Mouse (Mus musculus): Measurements from ENCODE around the gene Slc41a3.

Slc41a3 gene

DNA sequence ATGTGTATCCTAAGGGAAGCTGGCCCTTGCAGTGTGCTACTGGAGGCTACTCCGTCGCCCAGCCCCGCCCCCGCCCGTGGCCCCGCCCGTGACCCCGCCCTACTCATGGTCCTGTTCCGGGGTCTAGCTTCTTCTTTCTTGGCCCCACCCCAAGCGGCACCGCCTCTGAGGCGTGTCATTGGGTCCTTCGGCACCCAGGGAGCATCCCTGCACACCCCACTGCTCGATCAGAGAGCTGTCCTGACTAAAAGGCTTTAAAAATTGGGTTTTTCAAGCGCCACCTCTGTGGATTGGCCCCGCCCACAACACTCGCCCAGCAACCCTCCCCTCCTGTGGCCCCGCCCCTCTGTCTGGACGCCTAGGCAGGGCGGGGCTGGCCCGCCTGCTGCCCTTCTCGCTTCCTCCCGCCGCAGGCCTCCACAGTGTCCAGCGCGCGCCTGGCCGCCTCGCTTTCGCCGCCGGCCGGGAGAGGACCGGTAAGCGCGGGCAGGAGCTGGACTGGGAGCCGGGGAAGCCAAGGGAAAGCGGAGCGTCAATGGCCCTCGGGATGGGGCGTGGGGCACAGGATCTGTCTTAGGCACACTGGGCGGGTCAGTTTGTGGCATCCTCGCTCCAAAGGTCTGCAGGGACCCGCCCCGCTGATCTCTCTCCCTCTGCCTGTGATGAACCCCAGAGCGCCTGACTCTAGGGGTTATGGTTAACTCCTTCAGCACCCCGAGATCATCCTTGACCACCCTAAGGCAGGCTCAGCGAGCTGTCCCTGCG lies at the start of gene Slc41a3:
Gene Slc41a3 (plus strand): TSS at position 193 of the 765 bp plus-strand sequence.
- DNase-seq = peak; percentile 96

DNA sequence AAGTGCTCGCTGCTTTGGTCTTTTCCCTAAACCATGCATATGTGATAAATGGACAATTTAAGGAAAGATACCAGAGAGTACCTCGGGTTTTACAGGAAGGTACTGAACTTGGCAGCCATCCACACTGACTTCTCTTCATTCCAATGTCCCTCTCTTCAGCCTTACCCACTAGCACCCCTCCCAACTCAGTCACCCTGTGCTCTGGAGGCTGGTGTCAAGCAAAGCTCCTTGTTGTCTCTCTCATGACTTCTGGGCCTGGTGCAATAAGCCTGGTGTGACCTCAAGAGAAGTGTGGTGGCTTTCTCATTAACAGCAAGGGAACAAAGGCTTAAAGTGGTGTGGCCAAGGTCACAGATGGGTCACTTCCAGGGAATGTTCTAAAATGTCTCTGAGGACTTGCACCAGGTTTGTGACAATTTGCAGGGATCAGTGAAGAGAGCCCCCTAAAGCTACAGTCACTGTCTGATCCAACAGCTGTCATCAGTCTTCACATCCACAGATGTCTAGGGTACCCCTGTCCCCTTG lies 47.9 kb upstream of the Slc41a3 start:
- no peak for DNase-seq

DNA sequence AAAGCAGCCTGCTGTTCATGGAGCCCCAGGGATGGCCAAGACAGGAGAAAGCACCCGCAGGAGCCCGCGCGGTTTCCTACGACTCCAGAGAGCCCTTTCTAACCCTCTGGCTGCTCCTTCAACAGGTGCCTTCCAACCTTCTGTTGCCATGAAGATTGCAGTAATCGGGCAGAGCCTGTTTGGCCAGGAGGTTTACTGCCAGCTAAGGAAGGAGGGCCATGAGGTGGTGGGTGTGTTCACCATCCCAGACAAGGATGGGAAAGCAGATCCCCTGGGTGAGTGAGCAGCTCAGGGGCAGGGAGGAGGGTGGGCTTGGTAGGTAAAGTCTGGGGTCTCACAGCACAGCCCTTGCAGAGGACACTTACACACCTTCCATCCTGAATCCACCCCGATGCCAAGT lies 47.4 kb upstream of the Slc41a3 start:
- no peak for DNase-seq

DNA sequence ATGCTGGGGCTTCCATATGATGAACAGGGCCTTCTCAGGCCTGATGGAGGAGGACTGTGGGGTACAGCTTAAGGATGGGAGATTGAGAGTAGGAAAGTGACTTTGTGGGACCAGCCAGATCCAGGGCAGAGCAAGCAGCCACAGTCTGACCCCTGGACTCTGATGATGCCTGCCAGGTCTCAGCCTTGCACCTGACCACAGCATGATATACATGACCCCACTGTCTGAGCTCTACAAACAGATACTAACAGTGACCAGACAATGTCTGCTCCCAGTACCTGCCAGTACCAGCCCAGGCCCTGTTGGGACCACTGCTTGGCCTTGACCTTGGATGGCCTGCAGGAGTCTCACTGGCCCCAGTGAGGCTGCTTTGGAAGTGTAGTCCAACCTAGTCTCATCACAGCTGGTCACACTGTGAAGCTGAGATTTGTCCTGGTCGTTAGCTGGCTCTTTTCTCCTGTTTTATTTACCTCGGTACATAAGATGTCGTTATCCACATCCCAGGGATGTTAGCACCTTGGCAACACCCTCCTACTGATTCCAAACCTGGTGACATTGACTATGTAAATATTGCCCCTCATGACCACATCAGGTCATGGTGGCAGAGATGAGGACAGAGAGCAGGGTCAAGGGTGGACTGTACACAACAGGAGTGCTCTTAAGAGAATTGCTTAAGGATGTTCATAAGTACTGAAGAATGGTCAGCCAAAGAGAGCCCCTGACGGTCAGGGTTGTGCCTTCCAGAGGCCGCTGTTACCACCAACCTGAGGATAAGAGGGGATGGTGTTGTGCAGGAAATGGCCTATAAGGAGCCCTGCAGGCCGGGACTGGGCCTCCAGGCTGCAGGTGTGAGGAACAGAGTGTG lies 46.5 kb upstream of the Slc41a3 start:
- no peak for DNase-seq

DNA sequence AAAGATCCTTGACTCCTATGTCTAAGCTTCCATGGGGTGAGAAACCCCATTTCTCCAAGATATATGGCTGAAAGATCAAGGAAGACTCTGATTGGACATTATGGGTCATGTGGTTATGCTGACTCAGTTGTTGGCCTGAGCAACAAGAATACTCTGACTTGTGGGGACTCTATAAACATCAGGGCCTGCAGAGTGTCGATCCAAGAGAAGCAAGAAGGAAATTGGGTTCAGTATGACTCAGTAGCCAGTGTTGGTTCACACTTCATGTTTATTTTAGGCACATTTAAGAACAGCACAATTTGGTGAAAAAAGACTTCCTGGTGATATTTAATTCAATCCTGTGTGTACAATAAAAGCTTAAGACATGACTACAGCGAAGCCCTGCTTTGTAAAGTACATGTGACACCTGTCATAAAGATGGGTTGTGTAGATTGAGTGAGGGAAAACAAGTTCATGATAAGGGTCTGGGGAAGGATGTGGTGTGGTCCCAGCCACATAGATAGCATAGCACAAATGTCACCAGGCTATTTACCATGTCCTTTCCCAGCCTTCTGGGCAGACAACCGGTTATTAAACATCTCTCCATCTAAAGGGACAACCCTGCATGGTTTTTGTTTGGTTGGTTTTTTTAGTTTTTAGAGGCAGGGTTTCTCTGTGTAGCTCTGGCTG lies 44.0 kb upstream of the Slc41a3 start:
- DNase-seq = no peak

DNA sequence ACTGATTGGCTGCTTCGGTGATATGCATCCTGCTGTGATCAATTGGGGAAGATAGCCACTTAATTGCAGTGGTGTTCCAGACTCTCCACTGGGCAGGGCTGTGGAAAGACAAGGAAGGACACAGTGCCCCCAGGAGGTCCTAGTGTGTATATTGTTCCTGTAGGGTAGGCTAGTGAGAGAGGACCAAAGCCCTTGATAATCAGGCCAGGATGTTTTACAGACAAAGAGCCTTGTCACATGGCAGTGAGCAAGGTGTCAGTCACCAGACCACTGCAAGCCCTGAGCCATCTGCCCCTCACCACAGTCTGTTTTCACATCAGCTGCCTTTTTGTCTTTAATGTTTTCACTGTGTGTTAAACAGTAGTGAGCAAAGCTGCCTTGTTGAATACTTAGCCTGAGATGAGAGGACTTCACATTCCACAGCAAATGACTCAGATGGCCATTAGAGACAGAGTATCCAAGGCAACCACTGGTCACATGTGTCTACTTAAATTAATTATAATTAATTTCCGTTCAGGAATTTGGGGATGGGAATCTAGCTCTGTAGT lies 43.2 kb upstream of the Slc41a3 start:
- no peak for DNase-seq

DNA sequence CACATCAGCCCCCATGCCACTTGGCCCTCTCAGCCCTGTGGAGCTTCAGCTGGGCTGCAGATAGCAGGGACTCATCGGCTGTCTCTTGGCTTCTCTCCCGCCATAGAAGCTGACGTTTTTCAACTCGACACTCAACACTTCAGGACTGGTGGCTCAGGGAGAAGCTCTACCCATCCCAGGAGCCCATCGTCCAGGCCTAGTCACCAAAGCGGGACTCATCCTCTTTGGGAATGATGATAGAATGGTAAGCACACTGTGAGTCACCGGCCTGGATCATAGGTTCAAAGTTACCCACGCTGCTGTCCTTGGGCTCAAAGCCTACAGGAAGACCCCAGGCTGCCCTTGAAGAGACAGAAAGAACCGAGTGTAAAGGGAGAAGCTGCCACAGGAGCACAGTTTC lies 40.3 kb upstream of the Slc41a3 start:
- no peak for DNase-seq

DNA sequence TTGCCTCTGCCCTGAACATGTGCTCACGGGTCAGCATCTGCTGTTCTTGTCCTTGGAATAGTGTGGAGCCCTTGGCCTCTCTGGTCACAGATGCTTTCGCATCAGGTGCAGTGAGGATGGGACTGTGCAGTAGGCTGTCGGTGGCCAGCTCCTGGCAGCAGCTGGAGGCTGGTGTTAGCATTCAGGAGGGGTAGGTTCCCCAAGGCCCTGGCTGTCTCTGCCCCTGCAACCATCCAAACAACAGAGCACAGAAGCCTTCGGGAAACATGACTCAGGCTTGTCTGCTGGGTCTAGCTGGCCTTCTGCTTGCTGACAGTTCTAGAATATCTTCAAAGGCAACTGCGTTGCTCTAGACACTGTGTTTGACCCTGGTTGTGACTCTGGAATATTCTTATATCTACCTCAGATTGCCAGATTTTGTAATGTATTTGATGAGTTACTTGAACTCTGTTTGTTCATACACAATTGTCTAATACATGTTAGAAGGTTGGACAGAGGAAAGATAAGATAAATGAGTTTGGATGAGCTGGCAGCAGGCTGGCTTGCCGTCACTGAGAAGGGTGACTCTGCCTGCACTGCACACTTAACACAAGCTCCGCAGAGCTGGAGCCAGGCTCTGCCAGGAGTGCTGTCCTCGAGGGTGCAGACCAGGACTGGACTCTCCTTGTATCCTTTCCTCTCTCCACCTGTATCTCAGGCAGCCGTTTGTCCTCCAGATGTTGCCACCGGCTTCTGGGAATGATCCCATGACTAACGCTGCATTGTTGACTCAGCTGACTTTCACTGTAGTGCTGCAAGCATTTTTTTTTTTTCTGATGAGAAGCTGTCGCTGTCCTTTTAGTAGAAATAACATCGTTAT lies 38.9 kb upstream of the Slc41a3 start:
- DNase-seq = no peak

DNA sequence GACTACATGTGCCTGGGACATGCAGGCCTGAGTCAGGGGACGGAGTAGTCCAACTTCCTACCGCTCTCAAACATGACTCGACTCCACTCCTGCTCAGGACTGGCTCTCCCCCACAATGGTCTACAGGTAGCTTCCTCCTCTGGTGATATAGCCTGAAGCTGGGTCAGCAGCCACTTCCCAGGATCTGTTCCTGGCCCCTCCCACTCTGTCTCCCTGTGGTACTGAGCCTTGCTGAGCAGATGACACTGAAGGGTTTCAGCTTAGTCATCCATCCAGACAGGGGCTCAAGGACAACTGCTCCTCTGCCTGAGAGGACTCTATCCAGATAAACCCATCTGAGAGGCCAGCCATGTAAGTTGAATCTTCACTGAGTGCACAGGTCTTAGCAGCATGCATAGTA lies 37.0 kb upstream of the Slc41a3 start:
- no peak for DNase-seq

DNA sequence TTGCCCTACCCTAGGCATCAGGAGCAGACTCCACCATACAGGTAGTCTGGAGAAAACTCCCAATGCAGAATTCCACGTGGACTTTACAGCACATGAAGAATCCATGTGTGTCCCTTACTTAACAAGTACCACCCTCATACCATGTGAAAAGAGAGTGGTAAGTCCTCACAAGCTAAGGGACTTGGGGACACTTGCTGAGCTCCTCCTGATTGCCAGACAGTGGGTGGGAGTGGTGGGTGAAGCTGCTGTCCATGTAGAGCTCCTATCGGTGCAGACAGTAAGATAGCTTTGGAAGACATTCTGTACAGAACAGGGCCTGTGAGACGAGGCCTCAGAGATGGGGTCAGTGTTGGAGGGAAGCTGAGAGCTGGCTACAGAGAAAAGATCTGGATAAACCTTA lies 36.6 kb upstream of the Slc41a3 start:
- no peak for DNase-seq

DNA sequence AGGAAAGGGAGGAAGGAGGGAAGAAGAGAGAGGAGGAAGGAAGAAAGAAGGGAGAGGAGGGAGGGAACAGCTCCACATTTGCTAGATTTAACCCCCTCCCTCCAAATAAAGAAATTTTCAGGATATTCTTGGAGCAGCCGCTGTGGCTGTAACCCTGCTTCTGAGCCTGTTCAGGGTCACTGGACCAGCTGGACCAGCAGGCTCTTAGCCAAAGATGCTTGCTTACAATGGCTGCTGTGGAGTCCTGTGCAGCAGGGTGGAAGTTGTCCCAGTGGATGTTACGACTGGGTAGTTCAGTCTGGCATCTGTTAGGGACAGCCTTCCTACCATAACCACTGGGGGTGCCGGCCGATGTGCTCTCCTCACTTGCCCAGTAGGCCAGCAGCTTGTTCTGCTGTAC lies 35.8 kb upstream of the Slc41a3 start:
- no peak for DNase-seq

DNA sequence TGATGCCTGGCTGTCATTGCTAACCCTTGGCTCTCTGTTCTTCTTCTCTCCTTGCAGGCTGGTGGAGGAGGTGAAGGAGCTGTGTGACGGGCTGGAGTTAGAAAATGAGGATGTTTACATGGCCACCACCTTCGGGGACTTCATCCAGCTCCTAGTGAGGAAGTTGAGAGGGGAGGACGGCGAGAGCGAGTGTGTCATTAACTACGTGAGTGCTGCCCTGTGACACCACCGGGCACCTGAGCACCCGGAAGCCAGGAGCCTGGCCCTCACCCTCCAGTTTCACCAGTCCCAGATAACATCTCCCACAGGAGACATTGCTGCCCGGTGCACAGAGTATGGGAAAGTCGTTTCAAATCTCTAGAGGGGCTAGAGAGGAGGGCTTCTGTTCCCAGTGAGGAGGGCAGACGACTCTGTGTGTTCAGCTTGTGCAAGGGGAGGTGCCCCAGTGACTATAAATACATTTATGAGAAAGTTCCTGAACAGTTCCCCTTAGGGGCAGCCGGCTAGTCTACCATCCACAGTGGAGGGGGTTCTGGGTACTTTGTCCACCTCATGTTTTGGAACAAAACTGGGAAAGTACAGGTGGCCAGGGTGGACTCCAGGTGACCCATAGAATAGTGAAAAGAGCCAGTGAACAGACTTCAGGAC lies 34.7 kb upstream of the Slc41a3 start:
- no peak for DNase-seq

DNA sequence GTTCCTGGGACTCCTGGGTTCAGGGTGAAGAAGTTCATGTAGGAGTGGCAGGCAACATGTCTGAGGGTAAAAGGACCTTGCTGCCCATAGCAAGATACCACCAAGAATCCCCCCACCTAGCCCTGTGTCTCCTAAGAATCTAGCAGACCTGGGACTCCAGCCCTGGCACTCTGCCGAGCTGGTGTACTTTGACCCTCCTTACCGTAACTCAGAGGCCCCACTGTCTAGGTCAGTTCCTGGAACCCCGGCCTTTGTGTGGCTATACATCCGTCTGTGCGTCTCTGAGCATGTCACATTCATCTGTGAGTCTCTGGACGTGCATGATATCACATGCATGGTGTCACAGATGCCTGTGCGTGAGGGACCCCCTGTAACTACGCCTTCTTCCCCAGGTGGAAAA lies 34.1 kb upstream of the Slc41a3 start:
- peak; percentile 58 for DNase-seq

DNA sequence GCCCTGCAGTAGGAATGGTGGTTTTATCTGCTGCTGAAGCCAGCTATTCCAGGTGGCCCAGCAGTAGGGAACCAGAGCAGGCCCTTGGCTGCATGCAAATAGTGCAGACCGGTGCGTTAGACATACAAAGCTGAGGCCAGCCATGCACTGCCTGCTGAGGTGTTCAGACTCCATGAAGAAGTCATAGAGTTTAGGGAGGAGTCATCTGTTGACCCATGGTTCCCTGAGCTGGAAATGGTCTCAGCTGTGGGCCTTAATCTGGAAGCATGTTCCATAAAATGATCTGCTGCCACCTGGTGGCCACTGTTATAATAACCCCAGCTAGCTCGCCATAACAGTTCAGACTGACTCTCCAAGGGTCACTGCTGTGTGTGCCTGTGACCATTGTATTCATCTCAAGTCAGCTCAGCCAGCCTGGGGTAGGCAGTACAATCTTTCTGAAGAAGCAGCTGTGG lies 29.2 kb upstream of the Slc41a3 start:
- DNase-seq = peak; percentile 86

DNA sequence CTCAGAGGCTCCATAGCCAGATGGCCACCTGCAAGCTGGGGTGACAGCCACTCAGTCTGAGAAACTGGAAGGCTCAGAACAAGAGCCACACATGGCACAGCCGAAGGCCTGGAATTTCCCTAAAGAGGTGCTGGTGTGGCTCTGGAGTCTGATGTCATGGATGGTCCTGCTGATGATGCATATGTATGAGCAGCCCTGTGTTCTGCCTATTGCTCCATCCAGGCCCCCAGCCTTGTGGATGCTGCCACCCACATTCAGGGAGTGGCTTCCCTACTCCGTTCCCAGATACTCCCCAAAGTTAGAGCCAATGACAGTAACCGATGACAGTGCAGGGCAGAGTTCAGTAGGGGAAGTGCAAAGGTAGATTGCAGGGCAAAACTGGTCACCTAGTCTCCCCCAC lies 26.4 kb upstream of the Slc41a3 start:
- no peak for DNase-seq

DNA sequence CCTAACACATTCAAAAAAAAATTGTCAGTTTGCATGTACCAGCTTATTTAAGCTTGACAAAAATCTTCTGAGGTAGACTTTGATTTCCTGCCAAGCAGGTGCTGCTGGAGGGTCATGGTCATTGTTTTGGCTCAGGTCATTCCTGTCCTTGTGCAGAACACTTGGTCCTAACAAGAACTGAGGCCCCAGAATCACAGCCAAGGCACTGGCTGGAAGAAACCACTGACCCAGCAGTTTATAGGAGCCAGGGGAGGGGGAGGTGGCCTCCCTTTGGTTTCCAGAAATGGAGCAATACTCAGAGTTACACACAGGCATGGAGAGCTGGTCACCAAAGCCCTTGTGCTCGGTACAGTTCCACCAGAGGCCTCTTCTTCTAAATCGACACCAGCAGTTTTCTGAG lies 22.2 kb upstream of the Slc41a3 start:
- DNase-seq = no peak

DNA sequence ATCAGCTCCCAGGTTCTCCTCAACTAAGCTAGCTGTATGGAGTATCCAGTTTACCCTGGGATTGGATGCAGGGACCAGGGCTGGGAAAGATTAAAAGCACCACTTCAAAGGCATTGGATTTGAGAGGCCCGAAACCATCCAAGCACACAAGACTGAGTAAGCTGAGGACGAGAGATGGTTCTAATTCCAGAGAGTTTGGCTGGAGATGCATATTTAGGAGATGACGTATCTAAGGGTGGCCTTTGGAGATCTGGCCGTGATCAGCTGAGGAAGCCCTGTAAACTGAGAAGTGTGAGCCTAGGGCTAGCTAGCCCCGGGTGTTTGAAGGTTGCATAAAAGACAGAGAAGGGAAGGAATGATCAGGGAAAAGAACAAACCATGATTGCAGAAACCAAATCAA lies 16.4 kb upstream of the Slc41a3 start:
- no peak for DNase-seq

DNA sequence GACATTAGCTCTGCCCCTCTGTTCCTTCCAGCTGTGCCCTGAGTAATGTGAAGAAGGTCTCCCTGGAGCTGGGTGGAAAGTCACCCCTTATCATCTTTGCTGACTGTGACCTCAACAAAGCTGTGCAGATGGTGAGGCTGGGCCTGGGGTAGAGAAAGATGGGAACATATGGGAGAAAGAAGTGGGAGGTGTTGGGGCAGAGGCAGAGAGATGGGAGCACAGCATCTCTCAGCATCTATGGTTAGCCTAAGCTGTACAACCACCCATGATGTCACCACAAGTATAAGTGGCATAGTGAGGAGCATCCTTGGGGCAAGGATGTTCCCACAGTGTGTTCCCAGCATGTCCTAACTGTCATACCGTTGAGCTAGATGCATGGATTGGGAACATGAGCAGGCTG lies 13.8 kb upstream of the Slc41a3 start:
- DNase-seq = no peak

DNA sequence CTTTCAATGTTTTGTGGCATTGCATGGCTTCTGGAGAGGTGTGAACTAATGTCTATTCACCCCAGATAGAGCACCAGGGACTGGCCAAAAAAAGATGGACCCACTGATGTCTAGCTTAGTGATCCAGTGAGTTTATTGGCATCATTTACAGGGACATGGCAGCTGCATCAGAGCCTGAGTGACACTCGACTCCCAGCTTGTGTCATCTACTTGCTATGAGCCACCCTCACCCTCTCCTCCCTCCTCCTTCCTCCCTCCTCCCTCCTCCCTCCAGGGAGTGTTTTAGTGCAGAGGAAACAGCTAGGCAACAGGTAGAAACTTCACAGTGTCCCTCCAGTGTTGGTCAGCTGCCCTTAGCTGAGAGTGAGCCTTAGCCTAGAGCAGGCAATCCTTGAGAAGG lies 9.6 kb upstream of the Slc41a3 start:
- no peak for DNase-seq

DNA sequence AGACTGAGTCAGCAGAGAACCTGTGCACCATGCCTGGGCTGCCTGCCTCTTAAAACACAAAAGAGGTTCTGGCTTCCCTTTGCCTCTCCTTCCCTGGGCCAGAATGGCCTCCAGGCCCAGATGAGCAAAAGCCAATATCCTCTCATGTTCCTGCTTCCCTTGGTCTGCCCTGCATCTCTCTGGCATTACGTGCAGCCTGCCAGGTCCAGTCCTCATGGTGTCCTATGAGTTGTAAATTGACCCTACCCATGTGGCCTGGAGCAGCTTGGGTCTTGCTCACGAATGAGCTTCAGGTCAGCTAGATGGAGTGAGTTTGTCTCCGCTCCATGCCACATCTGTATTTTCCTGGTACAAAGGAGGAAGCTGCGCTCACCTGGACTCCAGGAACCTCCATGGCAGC lies 7.5 kb upstream of the Slc41a3 start:
- no peak for DNase-seq

DNA sequence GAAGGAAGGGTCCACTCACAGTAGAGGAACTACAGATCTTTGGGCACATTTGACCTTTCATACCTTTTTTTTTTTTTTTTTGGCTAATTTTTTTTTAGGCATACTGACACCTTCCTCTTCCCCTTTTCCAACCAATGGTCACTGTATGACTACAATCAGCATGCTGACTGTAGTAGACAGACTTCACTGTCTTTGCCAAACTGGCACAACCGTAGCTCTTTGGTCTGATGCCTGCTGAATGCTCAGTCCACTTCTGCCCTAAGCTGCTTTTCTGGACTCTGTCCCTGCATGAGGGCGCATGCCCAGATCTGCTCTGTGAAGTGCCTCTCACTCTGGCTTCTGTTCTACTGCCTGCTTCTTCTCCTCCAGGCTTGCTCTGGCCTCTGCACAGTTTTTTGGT lies 6.9 kb upstream of the Slc41a3 start:
- peak; percentile 65 for DNase-seq

DNA sequence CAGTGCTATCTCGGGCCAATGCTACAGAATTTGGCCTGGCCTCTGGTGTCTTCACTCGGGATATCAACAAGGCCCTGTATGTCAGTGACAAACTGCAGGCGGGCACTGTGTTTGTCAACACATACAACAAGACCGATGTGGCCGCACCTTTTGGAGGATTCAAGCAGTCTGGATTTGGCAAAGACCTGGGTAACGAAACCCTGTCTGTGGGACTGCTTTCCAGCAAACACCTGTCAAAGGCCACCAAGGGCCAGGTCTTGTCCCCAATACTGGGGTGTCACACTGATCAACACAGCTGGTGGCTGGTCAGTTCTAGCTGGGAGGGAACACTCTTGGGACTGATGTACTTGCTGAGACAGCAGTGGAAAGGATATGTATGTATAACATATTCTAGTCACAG lies 6.3 kb upstream of the Slc41a3 start:
- no peak for DNase-seq

All from kidney, adult 18-20 months (tissue).